Mouse (Mus musculus) urinary bladder, postnatal 25 days (tissue): Measurements from ENCODE around the gene Thumpd3.

Experiments
- DNase-seq: peaks from one replicate; pipeline ENCODE4 v3.0.0; 2022; ENCODE audit warnings: low spot score

Gene Thumpd3

DNA sequence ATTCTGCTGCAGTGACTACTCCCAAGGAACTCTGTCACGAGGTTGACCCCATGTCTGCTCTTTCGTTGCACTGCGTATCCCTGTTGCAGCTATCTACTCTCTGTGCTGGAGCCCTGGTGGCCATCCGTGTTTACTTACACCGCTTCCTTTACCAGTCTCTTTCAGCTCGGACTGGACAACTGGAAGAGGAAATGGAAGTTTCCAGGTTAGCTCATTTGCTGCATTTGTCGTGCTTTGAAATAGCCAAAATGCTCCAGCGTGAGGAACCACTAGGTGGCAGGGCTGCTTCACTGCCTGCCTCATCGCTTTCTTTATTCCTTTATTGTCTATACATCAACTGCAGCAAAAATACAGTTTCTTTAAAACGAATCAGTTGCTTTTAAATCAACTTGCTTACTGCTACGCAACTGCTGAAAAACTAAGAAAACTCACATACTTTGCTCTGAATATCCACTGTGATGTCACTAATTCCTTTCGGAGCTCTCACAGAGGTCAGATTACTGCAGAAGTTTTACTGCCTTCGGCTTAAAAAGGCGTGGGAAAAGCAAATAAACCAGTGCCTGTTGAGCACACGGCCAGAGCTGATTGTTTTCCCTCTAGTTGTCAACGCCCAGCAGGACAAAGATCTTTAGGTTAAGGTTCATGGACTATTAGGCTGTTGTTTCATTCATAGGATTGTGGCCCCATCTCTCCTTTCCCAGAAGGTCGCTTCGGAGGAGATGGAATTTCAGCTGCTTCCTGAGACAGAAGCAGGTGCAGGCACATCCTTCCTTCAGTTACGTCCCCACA, 7.9 kb upstream of the Thumpd3 start:
- DNase-seq, result peak; percentile 42

DNA sequence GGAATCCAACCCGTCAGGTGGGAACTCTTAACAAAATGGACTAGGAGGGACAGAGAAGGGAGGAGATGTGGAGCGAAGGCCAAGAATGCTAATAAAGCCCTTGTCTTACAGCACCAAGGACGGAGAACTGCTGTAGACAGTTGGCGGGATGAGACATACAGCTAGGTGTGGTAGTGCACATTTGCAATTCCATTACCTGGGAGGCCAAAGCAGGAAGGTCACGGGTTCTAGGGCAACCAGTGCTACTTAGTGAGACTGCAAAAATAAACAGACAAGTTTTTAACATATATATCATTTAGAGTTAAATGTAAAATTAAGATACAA, 7.3 kb upstream of the Thumpd3 start:
- DNase-seq, result no peak

DNA sequence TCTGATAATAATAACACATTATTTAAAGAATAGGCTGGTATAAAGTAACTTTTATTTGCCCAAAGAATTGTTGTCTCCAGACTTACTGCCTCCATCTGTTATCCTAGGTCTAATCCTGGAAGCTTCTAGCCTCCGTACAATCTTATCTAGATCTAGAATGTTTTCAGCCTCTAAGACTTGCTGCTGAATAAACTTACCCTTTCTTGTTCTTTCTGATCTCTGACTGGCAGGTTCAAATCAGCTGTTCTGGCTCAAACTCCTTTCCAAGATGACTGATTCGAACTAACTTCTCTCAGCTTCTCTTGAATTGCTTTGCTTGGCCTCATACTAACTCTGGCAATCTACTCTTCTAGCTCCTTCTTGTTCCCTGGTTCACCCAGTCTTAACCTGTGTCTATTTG, 5.7 kb upstream of the Thumpd3 start:
- DNase-seq, result no peak

DNA sequence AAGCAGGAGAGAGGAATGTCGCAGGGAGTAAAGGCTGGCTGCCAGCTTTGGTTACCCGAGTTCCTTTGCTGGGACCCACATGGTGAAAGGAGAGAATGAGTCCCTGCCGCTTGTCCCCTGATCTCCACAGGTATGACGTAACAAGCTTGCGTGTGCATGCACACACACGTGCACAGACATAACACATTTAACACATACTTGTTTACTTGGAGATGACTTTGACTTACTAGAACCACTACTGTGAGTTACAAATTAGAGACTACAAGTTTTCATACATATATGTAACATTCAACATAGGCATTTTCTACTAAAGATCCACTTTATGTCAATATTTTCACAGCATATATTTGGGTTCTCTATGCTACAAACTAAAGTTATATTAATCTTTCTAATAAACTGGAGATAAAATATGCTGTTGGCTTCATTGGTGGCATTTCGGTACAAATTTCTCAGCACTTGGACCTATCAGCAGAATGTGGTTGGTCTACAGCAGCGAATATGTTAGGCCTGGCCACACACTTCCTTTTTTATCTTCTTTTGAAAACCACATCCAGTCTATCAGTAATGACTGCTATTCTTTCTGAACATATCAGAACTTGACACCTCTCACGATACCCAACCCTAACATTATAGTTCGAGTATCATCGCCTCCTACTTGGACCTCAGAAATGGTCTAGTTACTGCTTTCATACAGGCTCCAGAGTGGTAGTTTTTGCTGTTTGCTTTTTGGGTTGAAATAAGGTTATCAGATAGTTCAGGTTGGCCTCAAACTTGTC, 4.6 kb upstream of the Thumpd3 start:
- DNase-seq, result no peak

DNA sequence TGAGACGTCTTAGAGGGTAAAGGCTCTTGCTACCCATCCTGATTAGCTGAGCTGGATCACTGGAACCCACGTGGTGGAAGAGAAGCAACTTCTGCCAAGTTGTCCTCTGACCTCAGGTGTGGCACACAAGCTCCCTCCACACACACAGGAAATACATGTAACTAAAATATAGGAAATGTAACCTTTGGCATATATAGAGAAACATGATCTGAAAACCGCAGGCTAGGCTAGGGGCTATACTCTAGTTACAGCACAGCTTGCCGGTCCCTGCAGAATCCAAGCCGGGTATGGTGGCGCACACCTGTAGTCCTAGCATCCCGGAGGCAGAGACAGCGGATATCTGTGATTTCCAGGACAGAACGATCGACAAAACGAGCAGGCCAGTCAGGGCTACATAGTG, 450 bp upstream of the Thumpd3 start:
- peak; percentile 27 for DNase-seq

DNA sequence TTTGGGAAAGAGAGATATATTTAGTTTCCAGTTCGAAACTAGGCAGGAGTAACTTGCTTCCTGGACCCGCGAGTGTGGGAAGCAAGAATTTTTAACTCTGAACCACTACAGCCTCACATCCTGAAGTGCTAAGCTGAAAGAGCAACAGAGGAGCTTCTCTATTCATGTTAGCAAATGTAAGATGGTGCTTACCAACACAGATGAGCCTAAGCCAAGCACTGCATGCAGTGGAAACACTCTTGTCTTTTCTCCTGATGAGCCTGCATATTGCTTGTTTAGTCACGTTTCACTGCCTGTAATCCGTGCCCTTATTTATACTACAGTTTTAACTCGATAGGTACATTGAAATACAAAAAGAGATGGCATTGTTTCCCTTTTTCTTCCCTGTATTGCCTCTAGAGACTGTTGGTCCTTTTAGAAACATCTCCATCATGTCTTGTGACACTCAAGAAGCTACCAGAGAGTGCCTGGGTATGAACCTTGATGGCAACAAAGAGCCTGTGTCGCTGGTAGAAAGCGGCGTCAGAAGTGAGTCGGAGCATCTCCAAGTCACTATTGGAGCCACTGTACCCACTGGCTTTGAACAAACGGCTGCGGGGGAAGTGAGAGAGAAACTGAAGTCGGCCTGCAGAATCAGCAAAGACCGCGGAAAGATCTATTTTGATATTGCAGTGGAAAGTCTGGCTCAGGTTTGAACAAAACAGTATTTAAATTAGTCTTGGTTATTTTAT, 1.2 kb downstream of the Thumpd3 start:
- DNase-seq, result no peak

DNA sequence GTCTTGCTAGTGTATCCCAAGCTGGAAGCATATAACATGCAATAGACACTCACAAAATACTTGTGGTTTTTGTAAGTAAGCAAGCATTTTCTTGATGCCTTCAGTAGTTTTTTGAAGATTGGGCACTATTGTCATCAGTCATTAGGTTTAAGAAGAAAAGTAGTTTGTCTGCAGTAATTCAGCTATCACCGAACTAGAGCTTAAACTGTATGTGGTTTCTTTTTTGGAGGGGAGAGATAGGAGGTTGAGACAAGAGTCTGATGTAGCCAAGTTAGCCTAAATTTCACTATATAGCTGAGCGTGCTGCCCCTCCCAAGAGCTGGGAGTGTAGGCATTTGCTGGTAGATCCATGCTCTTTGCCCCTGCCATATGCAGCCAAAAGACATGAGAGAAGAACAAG, 2.3 kb downstream of the Thumpd3 start:
- DNase-seq, result no peak

DNA sequence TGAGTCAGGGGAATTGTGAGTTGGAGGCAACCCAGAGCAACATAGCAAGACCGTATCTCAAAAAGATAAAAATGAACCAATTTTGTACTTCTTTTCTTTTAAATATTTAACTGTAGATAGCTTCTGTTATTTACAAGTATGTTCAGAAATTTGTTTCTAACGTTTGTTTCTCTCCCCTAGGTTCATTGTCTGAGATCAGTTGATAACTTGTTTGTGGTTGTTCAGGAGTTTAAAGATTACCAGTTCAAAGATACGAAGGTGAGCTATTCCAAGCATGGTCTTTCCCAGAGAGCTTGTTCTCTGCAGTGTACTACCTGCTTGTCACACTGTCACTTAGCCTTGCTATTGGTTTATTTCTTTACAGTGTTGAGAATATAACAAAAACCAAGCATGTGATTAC, 3.1 kb downstream of the Thumpd3 start:
- DNase-seq, result no peak

DNA sequence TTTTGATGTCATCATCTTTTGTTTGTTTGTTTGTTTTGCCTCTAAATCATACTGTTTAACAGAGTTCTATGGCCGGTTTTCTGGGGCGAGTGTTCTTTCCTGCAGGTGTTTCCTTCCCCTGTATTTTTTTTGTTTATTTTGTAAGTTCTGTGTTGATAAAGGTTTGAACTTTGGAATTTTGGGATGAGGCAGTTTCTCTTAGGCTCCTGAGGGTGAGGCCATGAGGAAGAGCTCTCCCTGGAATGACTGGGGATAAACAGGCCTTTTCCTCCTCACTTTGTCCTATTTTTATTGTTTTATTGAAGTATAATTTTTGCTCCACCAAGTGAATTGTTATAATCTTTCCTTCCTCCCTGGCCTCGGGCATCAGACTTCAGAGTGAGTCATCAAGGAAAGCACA, 6.9 kb downstream of the Thumpd3 start:
- no peak for DNase-seq

DNA sequence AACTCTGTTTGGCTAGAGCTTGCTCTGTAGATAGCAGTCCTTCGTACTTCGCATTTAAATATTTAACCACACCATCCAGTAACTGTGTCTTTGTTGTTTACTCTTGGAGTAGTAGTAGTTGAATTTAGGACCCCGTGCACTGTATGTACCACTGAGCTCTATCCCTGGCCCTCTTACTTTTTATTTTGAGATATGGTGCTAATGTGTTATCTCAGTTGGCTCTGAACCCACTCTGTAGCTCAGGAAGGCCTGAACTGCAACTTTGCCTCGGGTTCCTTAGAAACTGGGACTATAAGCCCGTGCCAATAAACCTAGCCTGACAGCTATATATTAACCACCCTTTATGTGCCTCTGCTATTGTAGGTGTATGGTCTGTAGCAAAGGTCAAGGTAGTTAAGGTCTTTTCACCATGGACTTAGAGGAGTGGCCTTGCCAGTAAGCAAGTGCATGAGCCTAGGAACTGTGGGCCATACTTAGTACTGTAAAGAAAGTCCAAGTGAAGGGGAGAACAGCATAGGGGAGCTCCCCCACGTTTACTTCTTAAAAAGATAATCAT, 8.6 kb downstream of the Thumpd3 start:
- no peak for DNase-seq

DNA sequence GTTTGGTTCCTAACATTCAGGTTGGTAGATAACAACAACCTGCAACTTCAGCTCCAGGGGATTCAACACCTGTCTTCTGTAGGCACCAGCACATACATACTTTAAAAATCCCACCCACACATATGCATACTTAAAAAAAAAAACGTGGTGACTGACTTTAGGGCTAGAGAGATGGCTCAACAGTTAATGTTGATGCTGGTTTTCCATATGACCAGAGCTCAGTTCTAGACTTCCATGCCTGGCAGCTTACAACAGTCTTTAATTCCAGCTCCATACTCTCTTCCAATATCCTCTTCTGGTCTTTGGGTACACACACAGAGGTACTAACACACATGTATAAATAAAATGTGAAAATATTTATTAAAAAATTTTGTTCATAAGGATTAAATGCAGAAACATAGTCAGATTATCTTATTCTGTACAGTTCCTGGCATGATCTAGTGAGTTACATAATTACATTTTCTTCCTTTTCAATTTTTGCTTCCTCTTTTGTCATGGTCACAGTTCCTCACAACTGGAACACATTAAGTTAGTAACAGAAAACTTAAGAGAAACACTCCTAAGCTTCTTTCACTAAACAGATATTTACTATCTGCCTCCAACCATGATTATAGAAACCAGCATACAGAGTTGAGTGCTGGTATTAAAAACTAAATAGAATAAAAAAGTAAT, 15.0 kb downstream of the Thumpd3 start:
- DNase-seq, result no peak

DNA sequence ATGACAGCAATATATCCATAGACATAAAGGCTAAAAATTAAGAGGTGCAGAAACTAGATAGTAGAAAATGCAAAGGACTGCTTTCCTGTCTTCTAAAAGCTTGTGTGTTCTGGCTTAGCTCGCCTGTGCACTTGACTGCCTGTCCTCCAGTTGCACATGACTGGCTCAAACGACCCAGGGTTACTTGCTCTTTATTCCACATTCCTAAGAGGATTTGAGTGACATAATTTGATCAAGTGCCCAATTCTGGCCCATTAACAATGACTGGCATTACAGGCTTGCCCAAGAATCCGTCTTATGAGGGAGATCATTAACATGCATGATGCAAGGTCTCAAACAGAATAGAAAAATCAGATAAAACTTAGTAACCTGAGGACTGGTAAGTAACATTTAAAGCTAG, 16.2 kb downstream of the Thumpd3 start:
- no peak for DNase-seq

DNA sequence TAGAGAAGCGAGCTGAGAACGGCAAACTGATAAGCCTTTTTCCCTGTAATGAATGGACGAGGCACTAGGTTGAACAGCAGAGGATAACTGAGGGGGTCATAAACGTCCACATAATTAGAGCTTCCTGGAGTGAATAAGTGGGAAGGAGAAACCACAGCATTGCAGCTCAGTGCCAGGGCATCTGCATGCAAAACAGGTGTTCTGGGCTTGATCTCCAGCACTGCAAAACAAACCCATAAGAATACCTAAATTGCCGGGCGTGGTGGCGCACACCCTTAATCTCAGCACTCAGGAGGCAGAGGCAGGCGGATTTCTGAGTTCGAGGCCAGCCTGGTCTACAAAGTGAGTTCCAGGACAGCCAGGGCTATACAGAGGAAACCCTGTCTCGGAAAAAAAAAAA, 17.3 kb downstream of the Thumpd3 start:
- no peak for DNase-seq

DNA sequence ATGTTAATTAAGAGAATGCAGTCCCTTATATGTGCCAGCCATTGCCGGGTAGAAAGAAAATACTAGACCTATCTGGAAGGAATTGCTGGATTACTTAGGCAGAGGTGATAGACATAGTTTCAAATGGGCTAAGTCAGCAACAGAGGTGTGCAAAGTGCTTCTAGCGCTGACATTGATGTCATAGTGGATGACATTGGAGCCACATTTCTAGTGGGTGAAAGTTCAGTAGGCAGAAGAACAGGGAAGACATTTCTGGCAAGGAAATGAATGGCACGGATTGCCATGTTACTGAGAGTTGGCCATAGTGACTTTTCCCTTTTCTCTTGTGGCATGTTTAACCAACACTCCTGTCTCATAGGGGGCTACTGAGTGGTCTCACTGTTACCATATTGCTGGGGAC, 19.2 kb downstream of the Thumpd3 start:
- DNase-seq, result no peak

DNA sequence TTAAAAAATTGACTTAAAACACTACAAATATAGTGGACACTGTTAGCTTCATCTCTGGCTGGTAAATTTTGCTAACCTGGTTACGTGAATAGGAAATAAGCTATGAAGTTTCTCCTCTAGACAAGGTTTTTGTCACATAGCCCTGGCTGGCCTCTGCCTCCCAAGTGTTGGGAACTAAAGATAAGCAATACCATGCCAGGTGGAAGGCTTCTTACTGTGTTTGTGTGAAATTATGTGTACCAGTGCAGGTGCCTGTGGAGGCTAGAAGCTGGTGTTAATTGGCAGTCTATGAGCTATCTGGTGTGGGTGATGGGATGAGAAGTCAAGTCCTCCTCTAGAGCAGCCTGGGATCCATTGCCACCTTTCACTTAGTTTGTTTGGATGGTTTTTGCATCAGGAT, 23.1 kb downstream of the Thumpd3 start:
- DNase-seq, result no peak

DNA sequence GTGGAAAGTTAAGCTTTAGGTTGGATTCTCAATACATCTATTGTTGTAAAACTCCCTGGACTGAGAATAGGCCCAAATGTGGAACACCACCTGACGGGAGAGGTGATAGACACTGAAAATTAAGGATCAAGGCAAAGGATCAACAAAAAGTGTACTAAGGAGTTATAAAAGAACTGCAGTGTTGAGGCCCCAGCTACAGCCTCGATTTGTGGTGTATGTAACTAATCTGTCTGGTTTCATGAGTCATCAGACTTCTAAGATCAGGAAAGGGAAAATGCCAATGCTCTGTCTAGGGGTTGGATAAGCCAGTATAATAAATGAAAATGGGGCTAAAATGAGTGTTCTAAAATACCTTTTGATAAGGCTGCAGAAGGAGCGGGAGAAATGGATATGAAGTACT, 29.2 kb downstream of the Thumpd3 start:
- DNase-seq, result no peak

DNA sequence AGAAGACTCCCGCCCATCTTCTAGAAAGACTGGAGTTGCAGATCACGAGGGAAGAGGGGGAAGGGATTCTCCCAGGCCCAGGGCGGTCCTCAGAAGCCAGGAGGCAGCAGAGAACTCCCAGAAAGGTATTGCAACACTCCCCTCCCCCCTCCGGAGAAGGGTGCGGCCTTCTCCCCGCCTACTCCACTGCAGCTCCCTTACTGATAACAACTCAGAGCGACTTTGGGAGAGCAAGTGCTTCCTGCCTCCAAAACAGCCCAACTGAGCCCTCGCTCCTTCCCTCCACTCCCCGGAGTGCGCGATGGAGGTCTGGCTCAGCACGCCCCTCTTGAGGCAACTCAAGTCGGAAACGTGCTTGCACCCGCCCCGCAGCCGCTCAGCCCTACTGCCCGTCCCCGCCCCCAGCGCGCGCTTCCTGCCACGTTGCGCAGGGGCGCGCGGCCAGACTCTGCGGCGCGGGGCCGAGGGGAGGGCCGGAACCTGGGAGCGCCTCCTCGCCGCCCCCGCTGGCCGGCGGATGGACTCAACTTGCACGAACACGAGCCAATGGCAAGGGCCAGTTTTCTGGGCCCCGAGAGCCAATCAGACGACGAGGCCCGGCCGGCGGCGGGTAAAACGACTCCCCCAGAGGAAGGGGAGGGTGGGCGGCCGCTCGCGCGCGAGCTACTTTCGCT, 30.1 kb downstream of the Thumpd3 start:
- peak; percentile 92 for DNase-seq

DNA sequence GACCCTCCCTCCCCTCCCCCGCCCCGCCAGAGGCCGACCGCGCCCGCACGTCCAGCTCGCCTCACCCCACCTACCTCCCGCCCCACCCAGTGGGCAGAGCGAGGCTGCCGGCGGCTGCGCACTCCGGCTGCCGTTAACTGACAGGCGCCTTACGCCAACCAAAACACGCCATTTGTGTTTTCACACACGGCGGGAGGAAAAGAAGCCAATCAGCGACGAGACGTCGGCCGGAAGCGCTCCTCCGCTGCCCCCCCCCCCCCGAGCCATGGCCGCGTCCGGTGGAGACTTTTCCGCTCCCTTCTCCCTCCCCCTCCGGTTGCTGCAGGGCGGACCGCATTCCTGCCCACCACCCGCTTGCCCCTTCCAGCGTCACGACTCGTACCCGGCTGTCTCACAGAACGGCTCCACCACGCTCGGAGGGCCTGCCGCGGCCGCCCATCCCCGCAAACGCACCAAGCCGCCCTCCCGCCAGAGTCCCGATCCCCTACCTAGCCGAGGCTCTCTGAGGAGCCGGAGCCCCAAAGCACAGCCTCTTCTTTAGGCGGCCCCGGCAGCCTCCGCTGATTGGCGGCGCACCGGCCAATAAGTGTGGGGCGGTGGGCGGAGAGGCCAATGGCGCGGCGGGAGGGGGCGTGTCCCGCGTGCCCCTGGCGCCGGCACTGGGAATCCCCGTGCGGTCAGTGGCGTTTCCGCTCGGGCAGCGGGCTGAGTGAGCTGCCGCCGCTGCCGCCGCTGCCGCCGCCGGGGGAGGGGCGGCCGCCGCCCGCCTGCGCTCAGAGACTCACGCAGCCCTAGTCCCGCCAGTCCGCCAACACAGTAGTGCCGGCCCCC, 30.9 kb downstream of the Thumpd3 start, which contains the start of gene Setd5:
TSS of gene Setd5 (plus strand) at position 680 of the 831 bp plus-strand sequence.
- DNase-seq, result peak; percentile 99

DNA sequence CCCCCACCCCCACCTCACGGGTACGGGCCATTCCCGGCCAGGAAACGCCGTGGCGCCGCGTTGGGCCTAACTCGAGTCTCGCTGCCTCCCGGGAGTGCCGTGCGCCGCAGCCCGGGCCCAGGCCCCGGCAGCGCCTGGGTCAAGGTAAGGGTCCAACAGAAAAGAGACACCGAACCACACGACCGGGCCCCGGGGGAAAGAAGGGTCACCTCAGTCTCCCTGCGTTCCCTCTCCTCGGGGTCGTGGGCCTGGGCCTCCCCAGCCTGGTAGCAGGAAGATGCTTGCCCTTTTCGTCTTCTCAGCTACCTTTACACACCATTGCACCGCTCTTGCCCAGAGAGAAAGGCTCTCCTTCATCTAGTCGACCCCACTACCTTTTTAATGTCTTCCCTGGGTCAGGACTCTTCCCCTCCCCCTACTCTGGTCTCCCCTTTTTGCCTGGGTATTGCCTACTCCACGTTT, 31.6 kb downstream of the Thumpd3 start:
- no peak for DNase-seq

DNA sequence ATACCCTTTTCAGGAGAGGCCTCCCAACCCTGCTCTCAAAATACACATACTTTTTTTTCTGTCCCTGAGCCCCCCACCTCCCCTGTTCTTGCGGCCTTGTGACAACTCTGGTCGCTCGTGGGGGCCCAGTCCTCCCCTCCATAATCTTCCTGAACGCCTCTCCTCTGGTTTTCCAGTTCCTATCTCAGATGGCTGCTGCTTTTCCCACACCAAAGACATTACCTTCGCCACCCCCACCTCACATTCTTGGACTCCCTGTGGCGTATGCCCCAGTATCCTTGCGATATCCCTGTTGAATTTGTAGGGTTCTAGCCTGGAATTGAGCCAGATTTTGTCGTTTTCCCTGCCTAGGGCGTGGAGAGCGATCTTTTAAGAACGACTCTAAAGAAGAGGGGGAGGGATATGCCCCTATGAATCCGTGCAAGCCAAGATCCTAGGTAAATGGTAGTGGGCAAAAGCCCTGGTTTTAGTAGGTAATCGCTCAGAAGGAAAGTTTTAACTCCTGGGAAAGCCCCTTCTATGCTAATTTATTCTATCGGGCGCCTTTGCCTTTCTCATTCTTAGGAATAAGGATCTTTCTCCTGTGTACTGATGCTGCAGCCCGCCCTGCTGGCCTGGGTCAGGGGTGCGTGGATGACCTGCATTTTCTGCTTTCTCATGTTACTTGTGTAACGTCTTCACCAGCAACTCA, 32.2 kb downstream of the Thumpd3 start:
- peak; percentile 33 for DNase-seq
